16 mouse cellular contexts compared by ENCODE assay signal in the genomic region with DNA sequence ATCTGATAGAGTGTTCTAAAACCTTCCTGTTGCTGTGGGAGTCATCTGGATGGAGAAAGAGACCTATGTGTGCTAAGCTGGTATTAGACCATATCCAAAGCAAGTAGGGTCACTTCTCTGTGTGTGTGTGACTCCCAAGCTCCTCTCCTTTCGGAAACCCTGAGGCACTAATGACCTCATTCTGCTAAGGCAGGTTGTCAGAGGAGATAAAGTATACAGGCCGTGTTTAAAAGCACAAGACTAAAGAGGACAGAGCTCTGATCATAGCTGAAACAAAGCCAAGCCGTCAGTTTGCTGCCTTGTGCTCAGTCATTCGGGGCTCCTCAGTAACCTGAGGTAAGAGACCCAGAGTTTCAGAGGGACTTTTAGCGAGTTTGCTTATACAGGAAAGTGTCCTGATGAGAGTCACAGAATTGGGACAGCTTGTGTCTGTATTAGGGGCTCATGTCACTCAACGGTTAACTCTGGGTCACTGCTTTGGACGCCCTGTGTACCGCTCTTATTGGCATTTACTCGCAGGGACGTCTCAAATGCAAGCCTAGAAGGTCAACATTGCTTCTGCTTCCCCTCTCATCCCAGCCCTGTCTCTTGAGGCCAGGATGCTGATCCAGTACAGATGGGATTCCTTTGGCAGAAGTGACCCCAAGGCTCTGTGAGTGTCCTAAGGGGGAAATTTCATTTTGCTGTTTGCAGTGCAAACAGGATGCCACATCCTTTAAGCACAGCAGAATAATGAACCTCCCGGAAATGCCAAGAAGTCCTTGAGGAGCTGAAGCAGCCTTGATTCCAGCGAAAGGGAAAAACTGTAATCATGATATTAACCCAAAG.
A peak's percentile ranks its signal among the peaks of the same experiment; 100 is the strongest.
DNase-seq lines count a peak whose midpoint lies in the region; ATAC-seq and TF ChIP-seq lines count a peak whose summit lies in the region.
"Had no signal": no experiment of that assay in that cellular context is flagged by ENCODE, and none has a peak within 500 bp of the region (broad histone marks: within the 10 kb centered on the region; RNA-seq: fewer than 3 reads in every experiment).

No protein-coding gene starts in this region.

- H3K4me1 ChIP-seq in lung, embryonic 14.5 days (ENCODE audit: insufficient read depth) = no peaks in the 10 kb centered on the region
- H3K4me1 ChIP-seq in heart, embryonic 14.5 days (ENCODE audit: control insufficient read depth in 2 of 2, insufficient read depth in 2 of 2, low read length in 2 of 2) = peaks cover 20 to 24% of the 10 kb centered on the region in 2 experiments
- H3K4me1 ChIP-seq: forebrain, embryonic 12.5 days; hindbrain, embryonic 12.5 days had no signal

- 38% methylated on average over 12 of the region's 12 CpGs for WGBS in lung, embryonic 14.5 days
- WGBS in heart, embryonic 14.5 days = 28% methylated on average over 12 of the region's 12 CpGs

- no peaks in the 10 kb centered on the region for H3K36me3 ChIP-seq in lung, embryonic 14.5 days (ENCODE audit: insufficient read depth)
- no peaks in the 10 kb centered on the region for H3K36me3 ChIP-seq in heart, embryonic 14.5 days (ENCODE audit: control insufficient read depth, insufficient read depth, low read length)
- H3K36me3 ChIP-seq: embryonic facial prominence, embryonic 13.5 days; forebrain, embryonic 12.5 days; hindbrain, embryonic 12.5 days; limb, embryonic 13.5 days had no signal

- H3K27ac ChIP-seq in lung, embryonic 14.5 days (ENCODE audit: low read depth) = no peak overlapping the region
- H3K27ac ChIP-seq in heart, embryonic 14.5 days (replicated peaks in 1 of 2; ENCODE audit: control insufficient read depth in 1 of 2, insufficient read depth in 1 of 2, low read depth in 2 of 2, low read length in 2 of 2) = peak overlapping the region; percentile 59 to 79
- H3K27ac ChIP-seq: embryonic facial prominence, embryonic 13.5 days; forebrain, embryonic 12.5 days; hindbrain, embryonic 12.5 days; limb, embryonic 13.5 days; macrophage had no signal

- H3K9me3 ChIP-seq in lung, embryonic 14.5 days (ENCODE audit: low read depth, low read length) = no peaks in the 10 kb centered on the region
- H3K9me3 ChIP-seq in heart, embryonic 14.5 days (ENCODE audit: control insufficient read depth, low read length) = no peaks in the 10 kb centered on the region
- H3K9me3 ChIP-seq: embryonic facial prominence, embryonic 13.5 days; forebrain, embryonic 12.5 days; hindbrain, embryonic 12.5 days; limb, embryonic 13.5 days had no signal

- H3K27me3 ChIP-seq in lung, embryonic 14.5 days (ENCODE audit: insufficient read depth, low read length) = no peaks in the 10 kb centered on the region
- no peaks in the 10 kb centered on the region for H3K27me3 ChIP-seq in heart, embryonic 14.5 days (ENCODE audit: control insufficient read depth, insufficient read depth, low read length)
- H3K27me3 ChIP-seq: embryonic facial prominence, embryonic 13.5 days; forebrain, embryonic 12.5 days; hindbrain, embryonic 12.5 days; limb, embryonic 13.5 days had no signal

- no peak overlapping the region for H3K4me2 ChIP-seq in lung, embryonic 14.5 days
- H3K4me2 ChIP-seq in heart, embryonic 14.5 days (ENCODE audit: low read length) = peak overlapping the region; percentile 11; the same call in 1 of the 2 replicates
- H3K4me2 ChIP-seq: embryonic facial prominence, embryonic 13.5 days; forebrain, embryonic 12.5 days; hindbrain, embryonic 12.5 days; limb, embryonic 13.5 days had no signal

- no peak overlapping the region for H3K9ac ChIP-seq in lung, embryonic 14.5 days
- peak overlapping the region; percentile 47 for H3K9ac ChIP-seq in heart, embryonic 14.5 days (ENCODE audit: low read length)
- H3K9ac ChIP-seq: embryonic facial prominence, embryonic 13.5 days; forebrain, embryonic 12.5 days; hindbrain, embryonic 12.5 days; limb, embryonic 13.5 days had no signal

- H3K4me3 ChIP-seq in lung, embryonic 14.5 days (ENCODE audit: low read depth, low read length) = no peak overlapping the region
- no peak overlapping the region for H3K4me3 ChIP-seq in heart, embryonic 14.5 days (ENCODE audit: control insufficient read depth in 1 of 2, insufficient read depth in 1 of 2, low read depth in 1 of 2, low read length in 2 of 2)
- H3K4me3 ChIP-seq: embryonic facial prominence, embryonic 13.5 days; forebrain, embryonic 12.5 days; hindbrain, embryonic 12.5 days; limb, embryonic 13.5 days had no signal

- no peak for TF ChIP-seq CTCF in lung, embryonic 14.5 days (IDR thresholded peaks at IDR 0.05; ENCODE audit: low read depth)

- no peak for ATAC-seq in lung, embryonic 14.5 days (ENCODE audit: insufficient read depth)
- ATAC-seq in heart, embryonic 14.5 days (ENCODE audit: insufficient number of reproducible peaks, insufficient read depth, low FRiP score, low read depth) = no peak
- ATAC-seq in cerebellum, adult (ENCODE audit: insufficient number of reproducible peaks, low FRiP score, low TSS enrichment) = no peak

- peak; percentile 7 for DNase-seq in gastrocnemius, adult 18-20 months (ENCODE audit: low spot score)
- DNase-seq in gastrocnemius, adult 8-10 months (ENCODE audit: low spot score in 2 of 2) = no peak
- peak; percentile 41 for DNase-seq in lung, embryonic 14.5 days
- no peak for DNase-seq in lung, postnatal 14 days
- DNase-seq in retina, embryonic 14.5 days (ENCODE audit: low spot score) = peak; percentile 41
- DNase-seq: cerebellum, adult 9-11 months; gastrocnemius, postnatal 10 days; right cerebral cortex, postnatal 14 days; thymus, adult 2 months had no signal

Comparison
In these comparisons a context has a peak if more than half of its experiments do, and no peak if none do; other contexts are left out.
1. DNase-seq: peak in gastrocnemius, adult 18-20 months (single experiment), lung, embryonic 14.5 days (single experiment) and retina, embryonic 14.5 days (single experiment); none in gastrocnemius, adult 8-10 months (0 of 2) and lung, postnatal 14 days (single experiment).